17 mouse cellular contexts compared by ENCODE assay signal in the genomic region with DNA sequence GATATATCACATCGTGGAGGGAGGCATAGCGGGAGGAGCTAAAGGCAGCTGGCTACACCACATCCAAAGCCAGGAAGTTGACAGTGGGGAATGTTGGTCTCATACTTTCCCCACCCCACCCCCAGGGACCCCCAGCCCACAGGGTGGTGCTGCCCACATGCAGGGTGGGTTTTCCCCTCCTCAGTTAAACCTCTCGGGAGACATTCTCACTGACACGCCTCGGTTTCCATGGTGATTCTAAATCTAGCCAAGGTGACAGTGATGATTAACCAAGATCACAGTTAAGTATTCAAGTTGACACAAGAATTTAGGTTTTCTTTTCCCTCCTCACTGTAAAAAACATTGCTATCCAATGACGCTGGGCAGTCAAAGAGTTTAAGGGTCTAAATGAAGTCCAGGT.
"Had no signal": no experiment of that assay in that cellular context is flagged by ENCODE, and none has a peak within 500 bp of the region (broad histone marks: within the 10 kb centered on the region; RNA-seq: fewer than 3 reads in every experiment).

No protein-coding gene starts in this region.

- H3K27ac ChIP-seq: lung, embryonic 15.5 days; macrophage; midbrain, embryonic 13.5 days; midbrain, embryonic 15.5 days; neural tube, embryonic 12.5 days; stomach, embryonic 15.5 days; stomach, postnatal 0 days had no signal

- DNase-seq: lung, adult 2 months; lung, postnatal 14 days; lung, postnatal 36 days; right cerebral cortex, postnatal 14 days; thymus, adult 2 months; thymus, postnatal 25 days; thymus, postnatal 4 days had no signal

- H3K4me2 ChIP-seq: lung, embryonic 15.5 days; midbrain, embryonic 11.5 days; midbrain, embryonic 13.5 days; midbrain, embryonic 15.5 days; neural tube, embryonic 12.5 days; stomach, embryonic 15.5 days had no signal

- H3K4me3 ChIP-seq: lung, embryonic 15.5 days; megakaryocyte, embryonic 14.5 days; midbrain, embryonic 13.5 days; midbrain, embryonic 15.5 days; neural tube, embryonic 12.5 days; stomach, embryonic 15.5 days had no signal

- H3K9me3 ChIP-seq: lung, embryonic 15.5 days; midbrain, embryonic 13.5 days; midbrain, embryonic 15.5 days; neural tube, embryonic 12.5 days; stomach, embryonic 15.5 days had no signal

- H3K27me3 ChIP-seq: lung, embryonic 15.5 days; midbrain, embryonic 13.5 days; midbrain, embryonic 15.5 days; neural tube, embryonic 12.5 days; stomach, embryonic 15.5 days had no signal

- ATAC-seq: lung, postnatal 0 days; midbrain, embryonic 13.5 days had no signal

- H3K9ac ChIP-seq: lung, embryonic 15.5 days; midbrain, embryonic 13.5 days; midbrain, embryonic 15.5 days; neural tube, embryonic 12.5 days; stomach, embryonic 15.5 days had no signal

- H3K4me1 ChIP-seq: midbrain, embryonic 15.5 days; stomach, embryonic 15.5 days had no signal

- H3K36me3 ChIP-seq: lung, embryonic 15.5 days; midbrain, embryonic 15.5 days; neural tube, embryonic 12.5 days; stomach, embryonic 15.5 days had no signal
